Mouse (Mus musculus) megakaryocyte-erythroid progenitor cell, adult 5-6 weeks (primary cell): ENCODE results near the gene Tctex1d1. TPM values are rescaled to one million over a fixed set of nuclear protein-coding genes. Genes with fewer than 3 reads are reported as not detected.

Experiments used
- ATAC-seq: replicated peaks from 2 replicates; pipeline ENCODE4 v1.8.0; 2016; ENCODE audit warnings: mild to moderate bottlenecking, inconsistent platforms; ENCODE audit not compliant: severe bottlenecking, poor library complexity, low FRiP score, low TSS enrichment
- total RNA-seq, 2 experiments: library from RNA; stranded (forward) in 1 of 2; stranded (reverse) in 1 of 2; fragments of 200-1000, 215-1000 nt in 1 of 2; fragments of >200 nt in 1 of 2; fragmentation: Nextera tagmentation in 1 of 2; gene quantifications; 2 replicates each; pipeline ENCODE4 v1.2.3; 2014 to 2017

Tctex1d1 gene
- total RNA-seq, 2 experiments from 2014 or later, result not detected

DNA sequence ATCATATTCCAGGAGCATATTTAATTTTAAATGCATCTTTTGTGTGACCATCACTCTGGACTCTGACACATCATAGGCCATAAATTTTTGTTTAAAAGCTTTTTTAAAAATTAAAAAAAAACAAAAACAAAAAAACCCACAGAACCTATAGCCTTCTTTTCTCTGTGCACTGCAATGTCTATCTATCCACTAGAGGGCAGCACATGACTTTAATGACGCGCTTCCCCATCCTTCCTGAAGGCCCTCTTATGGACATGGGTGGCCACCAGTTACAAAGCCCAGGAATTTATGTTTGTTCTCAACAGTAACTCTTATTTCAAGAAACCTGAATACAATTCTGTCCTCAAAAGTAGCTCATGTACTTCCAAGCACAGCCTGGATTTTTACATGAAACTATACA lies 8.5 kb downstream of the Tctex1d1 start:
- ATAC-seq, result peak; percentile 96

DNA sequence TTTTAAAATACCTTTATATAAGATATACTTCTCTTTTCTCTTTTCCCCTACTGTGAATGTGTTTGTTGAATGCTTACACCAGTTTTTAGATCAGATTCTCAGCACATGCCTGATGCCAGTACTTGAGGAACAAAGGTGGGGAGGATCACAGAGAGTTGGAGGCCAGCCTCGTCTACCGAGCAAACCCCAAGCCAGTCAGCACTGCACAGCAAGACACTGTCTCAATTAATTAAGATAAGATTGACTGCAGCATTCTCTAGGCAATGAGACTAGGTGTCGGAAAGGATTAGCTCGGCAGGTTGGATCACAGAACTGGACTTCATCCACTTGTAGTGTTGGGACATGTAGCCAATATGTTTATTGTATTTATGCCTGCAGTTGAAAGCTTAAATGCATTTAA lies 8.9 kb downstream of the Tctex1d1 start:
- ATAC-seq, result no peak

DNA sequence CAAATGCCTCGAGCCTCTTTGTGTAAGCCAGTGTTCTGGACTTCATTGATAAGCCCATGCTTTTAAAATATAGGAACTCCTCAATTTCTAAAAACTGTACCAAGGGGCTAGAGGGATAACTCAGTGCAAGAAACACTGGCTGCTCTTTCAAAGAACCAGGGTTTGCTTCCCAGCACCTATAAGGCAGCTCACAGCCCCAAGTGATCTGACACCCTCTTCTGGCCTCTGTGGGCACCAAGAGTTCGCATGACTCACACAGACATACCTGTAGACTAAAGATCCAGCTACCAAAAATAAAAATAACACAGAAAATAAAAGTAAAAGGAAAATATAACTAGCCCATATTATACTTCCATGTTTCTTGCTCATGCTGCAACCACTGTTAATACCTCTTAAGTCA lies 9.3 kb downstream of the Tctex1d1 start:
- ATAC-seq, result no peak

DNA sequence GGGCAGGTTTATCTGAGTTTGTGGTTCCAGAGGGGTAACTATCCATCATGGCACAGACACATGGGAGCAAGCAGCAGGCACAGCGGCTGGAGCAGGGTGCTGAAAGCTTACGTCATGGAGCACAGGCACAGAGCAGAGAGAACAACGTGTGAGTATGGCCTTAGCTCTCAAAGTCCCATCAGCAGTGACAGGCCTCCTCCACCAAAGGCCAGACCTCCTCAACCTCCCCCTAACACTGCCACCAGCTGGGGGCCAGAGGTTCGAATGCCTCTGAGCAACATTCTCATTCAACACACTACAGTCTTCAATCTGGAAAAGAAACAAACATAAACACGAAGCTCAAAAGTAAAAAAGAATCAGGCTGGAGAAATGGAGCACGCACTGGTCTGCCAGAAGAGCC lies 10.1 kb downstream of the Tctex1d1 start:
- ATAC-seq, result no peak

DNA sequence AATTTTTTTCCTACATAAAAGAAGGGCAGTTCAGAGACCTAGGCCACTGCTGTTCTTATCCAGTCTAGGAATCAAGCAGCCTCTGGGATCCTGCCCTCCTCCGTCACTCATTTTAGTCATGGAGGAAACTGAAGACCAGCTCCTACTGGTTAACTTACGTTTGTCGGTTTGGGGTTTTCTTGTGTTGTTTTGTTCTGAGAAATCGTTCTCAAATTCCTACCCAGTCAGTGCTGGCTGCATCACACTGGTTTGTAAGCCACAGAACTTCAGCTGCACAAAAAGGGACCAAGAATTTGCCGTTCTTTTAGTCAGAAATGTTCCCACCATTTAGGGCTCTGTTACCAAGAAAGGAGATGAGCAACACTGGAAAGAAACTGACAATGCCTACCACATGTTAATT lies 11.0 kb downstream of the Tctex1d1 start:
- ATAC-seq, result no peak

DNA sequence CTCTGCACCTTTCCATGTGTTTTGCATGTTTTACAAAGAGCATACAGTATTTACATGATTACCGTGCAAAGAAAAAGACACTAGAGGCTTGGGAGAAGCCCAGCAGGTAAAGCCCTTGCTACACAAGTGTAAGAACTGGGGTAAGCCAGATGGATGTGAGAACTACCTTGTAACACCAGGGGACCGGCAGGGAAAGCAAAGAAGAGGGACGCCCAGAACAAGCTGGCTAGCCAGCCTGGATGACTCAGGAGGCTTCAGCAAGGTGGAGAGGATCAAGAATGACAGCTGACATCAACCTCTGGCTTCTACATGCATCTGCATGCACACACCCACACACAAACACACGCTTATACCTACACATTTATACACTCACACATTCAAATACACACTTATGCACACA lies 11.6 kb downstream of the Tctex1d1 start:
- no peak for ATAC-seq

DNA sequence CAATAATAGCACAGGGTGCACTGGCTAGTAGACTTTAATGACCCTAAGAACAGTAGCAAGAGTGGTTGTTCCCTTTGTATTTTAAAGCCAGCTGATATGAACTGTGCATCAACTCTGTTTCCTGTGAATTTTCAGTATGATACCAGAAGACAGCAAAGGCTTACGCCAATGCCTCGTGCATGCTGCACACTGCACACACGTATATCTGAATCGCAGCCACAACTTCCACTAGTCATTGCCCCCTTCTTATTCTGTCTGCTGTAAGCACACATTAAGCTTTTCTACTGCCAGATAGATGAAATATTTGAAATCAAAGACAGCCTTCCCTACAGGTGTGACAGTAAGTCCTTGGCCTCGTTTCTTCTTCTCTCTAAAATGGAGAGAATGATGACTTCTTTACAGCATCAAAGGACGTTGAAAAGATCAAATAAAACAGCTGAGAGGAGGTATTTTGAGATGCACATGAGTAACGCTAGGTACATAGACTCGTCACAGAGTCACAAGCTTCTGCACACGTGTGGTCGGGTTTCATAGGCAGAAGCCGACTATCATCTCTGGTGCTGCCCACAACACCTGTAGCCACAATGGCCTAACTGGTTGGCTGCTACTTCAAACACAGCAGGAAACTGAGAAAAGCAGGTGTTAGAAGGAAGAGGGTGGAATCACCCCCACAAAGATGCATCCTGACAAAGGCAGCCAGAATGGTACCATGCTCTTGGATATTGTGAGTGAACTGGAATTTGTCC lies 12.4 kb downstream of the Tctex1d1 start:
- no peak for ATAC-seq

DNA sequence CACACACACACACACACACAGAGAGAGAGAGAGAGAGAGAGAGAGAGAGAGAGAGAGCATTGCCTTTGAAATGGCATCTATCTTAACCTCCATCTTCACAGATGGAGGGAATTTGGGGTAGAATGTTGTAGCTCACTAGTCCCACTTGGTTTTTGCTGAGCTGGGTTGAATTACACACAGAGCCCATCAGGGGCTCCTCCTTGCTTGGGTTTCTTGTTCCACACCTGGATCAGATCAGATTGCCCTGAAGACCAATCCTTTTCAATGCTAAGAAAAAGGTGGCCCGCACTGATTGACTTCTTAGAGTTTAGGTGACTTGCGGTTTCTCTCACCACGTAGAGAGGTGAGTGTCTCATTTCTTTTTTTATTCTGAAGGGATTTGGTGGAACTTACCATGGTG lies 13.3 kb downstream of the Tctex1d1 start:
- no peak for ATAC-seq

DNA sequence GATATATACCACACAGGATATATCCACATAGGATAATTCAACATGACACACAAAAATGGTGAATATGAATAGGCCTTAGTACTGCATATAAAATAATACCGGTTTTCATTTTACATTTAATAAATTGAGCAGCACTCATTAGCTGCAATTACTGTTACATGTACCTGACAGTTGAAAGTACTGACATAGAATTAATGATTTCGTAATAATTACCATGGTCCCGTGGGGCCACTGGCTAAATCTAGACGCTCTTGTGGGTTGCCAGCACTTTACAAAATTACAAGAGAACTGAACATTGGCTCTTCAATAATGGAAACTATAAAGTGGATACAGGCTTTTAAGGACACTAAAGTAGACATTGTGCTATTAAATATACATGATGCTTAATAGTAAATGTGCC lies 26.3 kb downstream of the Tctex1d1 start:
- no peak for ATAC-seq

DNA sequence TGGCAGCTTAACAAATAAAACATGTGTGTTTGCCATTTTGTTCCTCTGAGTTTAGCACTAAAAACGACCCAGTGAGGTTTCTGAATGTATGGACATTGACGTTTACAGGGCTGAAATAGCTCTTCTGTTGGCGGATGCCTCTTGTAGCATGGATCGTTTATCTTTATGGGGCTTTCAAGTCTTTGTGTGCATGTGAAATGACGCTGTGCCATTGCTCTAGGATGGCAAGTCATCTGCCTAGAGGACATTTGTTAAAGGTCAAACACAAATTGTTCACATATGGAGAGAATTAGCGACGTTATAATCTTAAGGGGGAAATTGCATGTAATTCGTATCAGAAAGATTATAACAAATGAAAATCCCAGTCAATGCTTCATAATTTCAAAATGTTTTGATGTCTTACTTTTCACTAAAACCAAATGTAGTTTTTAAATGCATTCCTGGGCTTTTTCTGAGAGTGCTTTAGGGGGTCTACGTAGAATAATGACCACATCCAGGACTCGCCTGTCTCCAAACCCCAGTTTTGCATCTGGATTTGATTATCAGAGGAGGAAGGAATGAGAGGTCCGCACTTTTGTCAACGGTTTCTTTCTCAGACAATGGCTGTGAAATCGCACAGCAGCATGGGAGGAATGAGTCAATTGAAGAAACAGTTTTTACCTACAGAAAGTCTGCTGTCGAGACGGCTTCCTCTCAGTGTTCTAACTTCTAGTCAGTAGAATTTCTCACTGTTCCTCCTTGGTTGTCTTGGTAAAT lies 27.0 kb downstream of the Tctex1d1 start:
- ATAC-seq, result no peak

DNA sequence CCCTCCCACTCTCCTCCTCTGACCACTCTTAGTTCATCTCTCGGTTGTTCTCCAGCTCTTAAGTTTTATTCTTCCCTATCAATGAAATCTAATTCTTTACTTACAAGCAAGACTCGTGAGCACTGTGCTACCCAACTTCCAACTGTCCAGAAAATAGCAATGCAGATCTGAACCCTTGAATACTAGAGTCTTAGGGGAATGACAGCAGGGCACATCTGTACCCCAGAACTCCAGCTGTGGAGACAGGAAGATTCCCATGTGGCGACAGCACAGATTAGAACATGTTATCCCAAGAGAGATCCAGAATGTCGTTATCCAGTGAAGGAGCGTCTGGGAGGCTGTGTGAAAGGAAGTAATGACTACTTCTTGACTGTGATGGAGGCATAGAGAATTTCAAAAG lies 27.9 kb downstream of the Tctex1d1 start:
- ATAC-seq, result no peak

DNA sequence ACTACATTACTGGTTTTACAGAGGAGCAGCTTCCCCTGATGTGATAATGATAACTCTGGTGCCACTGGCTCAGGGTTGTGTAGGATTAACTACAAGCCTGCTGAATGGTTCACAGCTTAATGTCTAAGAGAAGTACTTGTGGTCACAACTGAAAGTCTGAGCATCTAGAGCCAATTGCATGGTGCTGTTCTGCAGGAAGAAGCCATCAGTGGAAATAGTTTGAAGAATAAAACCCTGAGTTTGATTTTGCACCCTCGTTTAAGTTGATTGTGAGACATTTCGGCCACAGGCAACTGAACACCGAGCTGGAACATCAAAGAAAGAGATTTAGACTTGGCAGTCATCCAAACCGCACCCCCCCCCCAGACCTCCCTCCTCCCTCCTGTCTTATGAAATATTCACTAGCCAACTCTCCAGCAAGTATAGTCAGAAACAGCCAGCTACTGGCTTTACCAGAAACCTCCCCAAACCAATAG lies 28.6 kb downstream of the Tctex1d1 start:
- ATAC-seq, result no peak

DNA sequence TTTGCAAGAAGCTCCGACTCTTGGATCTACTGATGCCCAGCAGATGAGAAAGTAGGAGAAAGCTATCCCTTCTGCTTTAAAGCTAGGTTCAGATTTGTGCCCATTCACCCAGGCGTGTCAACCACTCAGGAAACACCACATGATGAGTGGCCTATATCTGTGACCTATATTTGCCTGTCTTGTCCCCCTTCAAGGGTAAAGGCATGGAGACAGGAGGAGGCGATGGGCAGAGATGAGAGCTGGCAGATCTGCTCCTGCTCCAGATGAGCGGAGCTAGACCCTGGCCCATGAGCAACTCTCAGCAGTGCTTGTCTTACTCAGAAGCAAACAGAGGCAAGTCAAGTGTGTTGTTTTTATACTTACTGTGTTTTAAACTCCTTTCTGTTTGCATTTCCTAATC lies 32.3 kb downstream of the Tctex1d1 start:
- ATAC-seq, result no peak

DNA sequence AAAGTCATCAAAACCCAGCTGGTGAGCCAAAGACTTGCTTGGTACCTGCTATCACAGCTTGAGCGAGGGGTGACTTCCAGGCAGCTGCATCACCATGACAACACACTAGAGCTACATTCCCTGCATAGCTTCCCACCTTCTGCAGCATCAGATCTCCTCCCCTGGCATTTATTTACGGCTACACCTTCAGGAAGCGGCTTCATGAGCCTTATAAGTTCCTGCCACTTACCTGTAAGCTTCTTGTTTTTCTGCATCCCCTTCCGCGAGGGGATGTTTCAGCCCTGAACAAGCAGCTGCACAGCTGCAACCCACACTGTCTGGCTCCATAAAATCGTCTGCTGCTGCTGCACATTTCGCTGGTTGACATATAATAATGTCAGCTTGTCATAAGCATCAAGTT lies 33.4 kb downstream of the Tctex1d1 start:
- ATAC-seq, result no peak

DNA sequence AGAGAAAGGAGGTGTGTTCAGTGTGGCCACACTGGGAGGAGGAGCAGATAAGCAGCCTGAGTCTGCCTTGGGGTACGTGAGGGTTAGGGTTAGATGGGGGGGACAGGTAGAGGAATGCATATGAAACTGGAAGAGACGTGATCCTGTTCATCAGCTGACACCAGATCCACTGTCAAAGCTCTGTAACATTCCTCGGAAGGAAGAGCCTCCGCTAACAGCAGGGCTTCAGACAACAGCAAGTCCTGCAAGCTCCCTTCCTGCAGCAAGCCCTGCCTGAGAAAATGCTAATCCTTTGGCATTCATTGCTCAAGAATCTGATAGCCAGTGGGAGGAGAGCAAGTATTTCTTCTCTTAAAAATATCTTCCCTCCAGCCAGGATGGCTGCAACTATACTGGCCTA lies 35.1 kb downstream of the Tctex1d1 start:
- ATAC-seq, result no peak

DNA sequence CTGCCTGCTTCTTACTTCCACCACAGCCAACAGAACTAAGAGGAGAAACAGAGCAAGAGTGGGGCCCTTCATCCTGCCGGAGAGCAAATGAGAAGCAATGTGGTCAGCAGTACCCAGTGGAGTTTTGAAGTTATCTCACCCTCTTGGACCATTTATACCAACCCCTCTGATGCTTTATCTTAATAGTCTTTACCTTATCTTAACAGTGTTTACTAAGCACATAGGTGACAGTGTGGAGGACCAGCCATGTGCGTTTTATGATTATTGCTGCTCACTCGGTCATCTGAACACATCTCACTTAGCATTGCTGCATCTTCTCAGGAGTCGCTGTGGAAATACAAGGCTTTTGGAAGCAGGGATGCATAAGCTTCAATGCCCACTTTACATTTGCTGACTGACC lies 48.2 kb downstream of the Tctex1d1 start, which contains the start of gene Insl5:
Gene Insl5 (minus strand): TSS at position 222 of the 400 bp plus-strand sequence.
- no peak for ATAC-seq

DNA sequence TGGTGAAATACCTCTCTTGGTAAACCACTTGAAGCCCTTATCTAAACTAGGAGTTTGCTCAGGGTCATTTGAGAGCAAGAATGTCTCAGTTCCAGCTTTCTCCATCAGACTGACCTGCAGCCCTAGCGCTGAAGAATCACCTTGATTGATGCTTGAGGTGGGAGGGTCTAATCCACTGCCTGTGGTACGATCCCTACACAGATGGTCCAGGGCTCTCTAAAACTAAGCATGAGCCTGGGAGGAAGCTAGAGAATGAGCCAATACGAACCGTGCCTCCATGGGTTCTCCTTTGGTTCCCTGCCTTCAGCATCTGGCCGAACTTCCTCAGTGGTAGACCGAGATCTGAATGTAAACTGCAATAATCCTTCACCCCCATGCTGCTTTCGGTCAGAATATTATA lies 49.3 kb downstream of the Tctex1d1 start:
- no peak for ATAC-seq

DNA sequence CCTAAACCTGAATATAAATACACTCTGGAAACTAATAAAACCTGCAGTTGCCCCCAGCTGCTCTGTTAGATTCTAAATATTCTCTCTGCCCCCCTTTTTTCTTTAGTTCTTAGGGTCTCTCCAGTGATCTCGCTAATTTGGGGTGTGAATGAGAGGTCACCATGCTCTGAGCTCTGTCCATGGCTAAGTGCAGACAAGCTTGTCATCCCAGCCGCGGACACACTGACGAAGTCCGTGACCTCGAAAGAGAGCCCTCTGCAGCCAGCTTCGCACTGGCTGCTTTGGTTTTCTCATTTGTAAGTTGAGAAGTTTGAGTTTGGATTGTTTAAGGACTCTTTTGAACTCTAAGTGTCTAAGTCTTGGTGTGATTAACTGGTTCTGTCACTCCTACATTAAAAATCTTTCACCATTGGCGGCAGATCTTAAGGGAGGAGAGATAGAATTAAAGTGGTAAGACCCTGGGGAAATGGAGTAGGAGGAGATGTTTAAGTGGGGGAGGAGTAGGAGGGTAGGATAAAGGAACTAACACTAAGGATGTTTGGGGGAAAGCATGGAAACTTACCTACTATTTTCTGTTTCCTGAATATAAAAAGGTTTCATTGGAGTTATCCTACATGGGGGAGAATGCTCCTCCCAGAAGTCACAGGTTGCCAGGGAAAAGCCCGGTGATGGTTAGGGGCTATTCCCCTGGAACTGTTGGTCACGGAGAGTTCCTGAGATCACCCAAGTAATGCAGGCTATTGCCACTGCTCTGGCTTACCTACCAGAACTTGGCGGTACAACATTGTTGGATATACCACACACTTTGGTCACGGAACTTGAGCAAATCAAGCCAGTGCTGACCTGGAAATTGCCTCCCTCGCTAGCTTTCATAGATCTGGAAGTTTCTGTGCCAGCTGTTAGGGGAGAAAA lies 50.0 kb downstream of the Tctex1d1 start:
- no peak for ATAC-seq

DNA sequence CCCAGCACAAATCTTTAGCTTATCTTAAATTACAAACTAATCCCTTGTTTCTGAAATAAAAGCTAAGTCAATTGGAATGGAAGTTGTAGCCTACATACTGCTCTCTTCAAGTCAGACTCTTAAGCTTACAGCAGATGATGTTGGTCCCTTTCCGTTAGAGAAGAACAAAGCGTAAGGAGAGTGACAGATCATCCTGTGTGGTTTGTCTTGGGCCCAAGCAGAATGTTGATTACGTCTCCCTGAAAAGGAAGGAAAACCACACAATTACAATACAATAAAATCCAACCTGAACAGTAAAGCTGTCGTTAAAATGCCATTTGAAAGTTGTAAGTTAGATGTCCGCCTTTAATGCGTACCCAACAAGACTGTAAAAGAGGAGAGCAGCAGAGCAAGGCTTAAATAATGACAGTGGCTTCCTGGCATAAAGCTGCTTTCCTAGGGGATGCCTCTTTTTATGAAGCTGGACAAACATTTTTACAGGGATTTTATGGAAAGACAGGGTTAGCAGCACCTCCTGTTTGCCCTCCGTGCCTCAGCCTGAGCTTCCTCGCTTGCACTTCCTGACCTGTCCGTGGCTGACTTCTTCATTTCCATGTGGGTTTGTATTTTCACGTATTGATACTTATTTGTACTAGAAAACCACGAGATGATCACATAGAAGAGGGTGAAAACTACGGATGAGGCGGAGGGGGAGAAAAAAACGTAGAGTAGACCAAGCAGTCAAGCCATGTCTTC lies 60.9 kb downstream of the Tctex1d1 start:
- no peak for ATAC-seq
